Mouse (Mus musculus) limb, embryonic 14.5 days (tissue): ENCODE results near the gene Dnajb13. TPM values are rescaled to one million over a fixed set of nuclear protein-coding genes. Genes with fewer than 3 reads are reported as not detected.
A peak's percentile ranks its signal among the peaks of the same experiment; 100 is the strongest.

ENCODE experiments used
- ATAC-seq: fragments of 200-750 bp; cut with Nextera tagmentation; 2 replicates; pipeline ENCODE4 v1.8.0; 2017; ENCODE audit warnings: low read depth, moderate number of reproducible peaks, moderate TSS enrichment; ENCODE audit not compliant: low FRiP score
- DNase-seq: peaks from one replicate; pipeline ENCODE4 v3.0.0-alpha.2; 2015; ENCODE audit warnings: low spot score
- H3K27ac ChIP-seq: fragments of 300-500 bp; sonication (generic); replicated peaks from 2 replicates; pipeline ENCODE4 v1.5.1; 2014; ENCODE audit warnings: low read depth, mild to moderate bottlenecking, low read length, moderate library complexity, mixed read lengths
- H3K27me3 ChIP-seq: fragments of 300-500 bp; sonication (generic); 2 replicates; pipeline ENCODE4 v1.6.1; 2014; ENCODE audit warnings: low read length, mixed read lengths; ENCODE audit not compliant: control insufficient read depth, insufficient read depth
- H3K36me3 ChIP-seq: fragments of 300-500 bp; sonication (generic); 2 replicates; pipeline ENCODE4 v1.6.1; 2014; ENCODE audit warnings: mild to moderate bottlenecking, low read length, moderate library complexity, mixed read lengths; ENCODE audit not compliant: control insufficient read depth, insufficient read depth
- H3K4me1 ChIP-seq: fragments of 300-500 bp; sonication (generic); 2 replicates; pipeline ENCODE4 v1.6.1; 2014; ENCODE audit warnings: antibody characterized with exemption, low read length, mixed read lengths; ENCODE audit not compliant: control insufficient read depth, insufficient read depth
- H3K4me2 ChIP-seq: fragments of 300-500 bp; sonication (generic); replicated peaks from 2 replicates; pipeline ENCODE4 v1.6.1; 2014; ENCODE audit warnings: low read depth, mild to moderate bottlenecking, low read length, moderate library complexity; ENCODE audit not compliant: severe bottlenecking
- H3K4me3 ChIP-seq: fragments of 300-500 bp; sonication (generic); replicated peaks from 2 replicates; pipeline ENCODE4 v1.5.1; 2014; ENCODE audit warnings: low read length
- H3K9ac ChIP-seq: fragments of 300-500 bp; sonication (generic); 2 replicates; pipeline ENCODE4 v1.6.1; 2014; ENCODE audit warnings: mild to moderate bottlenecking, low read depth, low read length, moderate library complexity; ENCODE audit not compliant: severe bottlenecking
- H3K9me3 ChIP-seq: fragments of 300-500 bp; sonication (generic); 2 replicates; pipeline ENCODE4 v1.6.1; 2016; ENCODE audit warnings: low read length; ENCODE audit not compliant: control insufficient read depth
- POLR2A ChIP-seq: fragments of 200-500 bp; IDR thresholded peaks from 2 replicates; pipeline ENCODE4 v1.8.0; 2012; ENCODE audit warnings: inconsistent platforms, mild to moderate bottlenecking, moderate library complexity, borderline replicate concordance; ENCODE audit not compliant: insufficient read depth, insufficient read length; ENCODE audit errors: extremely low read depth
- WGBS: fragments of 180-500 bp; shearing (Covaris S2); extraction: QIAGEN DNeasy Blood & Tissue Kit; methylation state at CpG from one replicate; pipeline ENCODE4 v1.1.7; 2014; 5-methylcytosine and 5-hydroxymethylcytosine counted together
- polyA plus RNA-seq, 2 experiments: library from polyadenylated mRNA; depleted of rRNA in 1 of 2; stranded (reverse) in 1 of 2; unstranded in 1 of 2; fragments of >200 nt; fragmentation: Nextera tagmentation in 1 of 2; extraction: Ambion mirVana in 1 of 2; gene quantifications; 2 replicates each; pipeline versions ENCODE4 v1.2.1 to v1.2.3; 2012 to 2014

Dnajb13 gene
- polyA plus RNA-seq, 2 experiments = 0.14 TPM

DNA sequence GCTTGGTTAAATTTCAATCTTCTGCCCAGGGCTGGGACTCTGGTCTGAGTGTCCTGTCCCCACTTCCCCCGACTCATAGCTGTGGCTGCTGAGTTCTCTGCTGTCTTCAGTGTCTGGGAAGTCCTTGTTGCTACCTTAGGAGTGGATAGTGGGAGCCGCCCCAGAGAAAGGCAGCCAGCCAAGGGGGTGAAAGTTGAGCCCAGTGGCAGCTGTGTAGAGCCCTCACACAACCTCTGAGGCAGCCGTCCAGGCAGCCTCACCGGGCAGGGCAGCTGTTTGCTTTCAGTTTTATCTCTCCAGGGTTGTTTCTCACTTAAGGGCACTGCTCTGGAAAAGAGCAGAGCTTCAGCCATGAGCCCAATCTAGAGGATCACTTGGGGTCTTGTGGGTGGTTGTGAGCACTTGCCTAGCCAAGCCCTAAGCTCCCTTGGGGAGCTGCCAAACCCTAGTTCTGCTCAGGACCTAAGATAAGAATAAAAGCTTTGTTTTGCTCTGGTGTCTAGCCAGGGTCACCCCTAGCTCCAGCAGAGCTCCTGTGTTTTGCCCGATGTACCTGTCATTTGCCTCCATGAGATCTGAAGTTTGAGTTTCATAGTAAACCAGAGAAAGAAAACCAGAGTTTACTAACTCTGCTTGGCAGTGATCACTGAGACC, 49.0 kb downstream of the Dnajb13 start:
- Histone ChIP-seq H3K9ac (no peak overlapping the region), H3K27me3 (no peaks in the 10 kb centered on the region), H3K9me3 (no peaks in the 10 kb centered on the region), H3K36me3 (peaks cover 38% of the 10 kb centered on the region), H3K4me1 (no peaks in the 10 kb centered on the region), H3K27ac (0 out of 2 replicates have a peak overlapping the region, but pooled peaks have one; percentile 20), H3K4me2 (no peak overlapping the region), H3K4me3 (no peak overlapping the region)
- no peak for TF ChIP-seq POLR2A
- WGBS = 52% methylated on average over 5 of the region's 5 CpGs
- peak; percentile 63 for DNase-seq
- ATAC-seq = peak; percentile 85

DNA sequence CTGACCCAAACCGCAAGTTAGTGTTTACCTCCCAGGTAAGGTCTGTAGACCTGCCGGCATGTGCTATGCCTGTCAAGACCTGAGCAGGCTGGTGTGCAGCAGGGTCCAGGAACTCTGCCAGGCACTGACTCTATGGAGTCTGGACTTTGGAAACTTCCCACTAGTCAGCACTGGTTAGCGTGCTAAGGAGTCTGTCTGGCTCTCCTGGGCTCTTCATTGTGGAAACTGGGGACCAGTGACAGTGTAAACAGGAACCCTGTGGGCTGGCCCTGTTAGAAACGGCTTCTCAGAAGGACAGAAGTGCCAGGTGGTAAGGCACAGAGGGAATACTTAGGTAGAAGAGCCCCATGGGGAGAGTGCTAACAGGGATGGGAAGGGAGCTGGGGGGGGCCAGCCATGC, 49.5 kb downstream of the Dnajb13 start:
- Histone ChIP-seq H3K4me2 (no peak overlapping the region), H3K36me3 (peaks cover 39% of the 10 kb centered on the region), H3K27ac (0 out of 2 replicates have a peak overlapping the region, but pooled peaks have one; percentile 20)

DNA sequence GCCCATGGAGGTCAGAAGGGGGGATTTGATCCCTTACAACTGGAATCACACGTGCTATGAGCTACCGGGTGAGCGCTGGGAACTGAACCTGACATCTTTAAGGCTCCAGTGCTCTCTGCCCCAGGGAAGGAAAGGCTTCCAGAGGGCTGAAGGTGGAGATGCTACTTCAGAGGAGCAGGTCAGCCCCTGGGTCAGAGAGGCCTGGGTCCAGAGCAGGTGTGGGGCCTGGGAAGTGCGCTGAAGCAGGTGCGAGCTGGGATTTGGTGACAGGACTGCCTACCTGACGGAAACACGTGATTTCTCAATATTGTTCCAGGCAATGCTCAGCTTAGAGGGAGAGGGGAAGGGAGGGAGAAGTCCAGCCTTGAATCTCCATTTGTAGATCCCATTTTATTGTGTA, 50.5 kb downstream of the Dnajb13 start:
- Histone ChIP-seq H3K4me3 (no peak overlapping the region), H3K27ac (no peak overlapping the region), H3K27me3 (no peaks in the 10 kb centered on the region), H3K36me3 (peaks cover 45% of the 10 kb centered on the region), H3K9ac (no peak overlapping the region), H3K9me3 (no peaks in the 10 kb centered on the region), H3K4me1 (no peaks in the 10 kb centered on the region), H3K4me2 (no peak overlapping the region)
- no peak for ATAC-seq
- no peak for DNase-seq
- 87% methylated on average over 7 of the region's 7 CpGs for WGBS
- no peak for TF ChIP-seq POLR2A

More for the DNA sequence above, 49.5 kb downstream of the Dnajb13 start:
- no peak for TF ChIP-seq POLR2A
- Histone ChIP-seq H3K9ac (no peak overlapping the region), H3K4me3 (no peak overlapping the region), H3K27me3 (no peaks in the 10 kb centered on the region), H3K4me1 (no peaks in the 10 kb centered on the region), H3K9me3 (no peaks in the 10 kb centered on the region)
- 70% methylated on average over 4 of the region's 4 CpGs for WGBS
- ATAC-seq (no peak; the same call in 1 of the 2 replicates), DNase-seq (no peak)

DNA sequence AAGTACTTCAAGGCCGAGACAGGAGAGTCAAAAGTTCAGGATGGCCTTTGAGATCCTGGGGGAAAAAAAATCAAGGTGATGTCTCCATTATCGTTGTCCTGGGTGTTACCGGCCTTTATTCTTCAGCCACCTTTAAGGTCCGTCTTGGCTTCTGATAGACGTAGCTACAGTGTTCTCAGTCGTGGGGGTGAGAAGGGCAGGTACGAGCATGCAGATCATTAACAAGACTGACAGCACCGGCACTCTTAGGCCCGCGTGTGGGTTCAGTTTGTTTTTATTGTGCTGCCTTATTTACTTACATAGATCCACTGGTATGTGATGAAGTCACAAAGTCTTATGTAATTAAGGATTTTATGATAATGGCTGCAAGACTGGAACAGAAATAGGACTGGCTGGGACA, 51.0 kb downstream of the Dnajb13 start:
- 75% methylated on average over 10 of the region's 10 CpGs for WGBS
- ATAC-seq (no peak), DNase-seq (no peak)
- Histone ChIP-seq H3K4me3 (no peak overlapping the region), H3K36me3 (peaks cover 45% of the 10 kb centered on the region), H3K9me3 (no peaks in the 10 kb centered on the region), H3K4me1 (no peaks in the 10 kb centered on the region), H3K9ac (no peak overlapping the region), H3K4me2 (no peak overlapping the region), H3K27ac (no peak overlapping the region), H3K27me3 (no peaks in the 10 kb centered on the region)
- TF ChIP-seq POLR2A = no peak

DNA sequence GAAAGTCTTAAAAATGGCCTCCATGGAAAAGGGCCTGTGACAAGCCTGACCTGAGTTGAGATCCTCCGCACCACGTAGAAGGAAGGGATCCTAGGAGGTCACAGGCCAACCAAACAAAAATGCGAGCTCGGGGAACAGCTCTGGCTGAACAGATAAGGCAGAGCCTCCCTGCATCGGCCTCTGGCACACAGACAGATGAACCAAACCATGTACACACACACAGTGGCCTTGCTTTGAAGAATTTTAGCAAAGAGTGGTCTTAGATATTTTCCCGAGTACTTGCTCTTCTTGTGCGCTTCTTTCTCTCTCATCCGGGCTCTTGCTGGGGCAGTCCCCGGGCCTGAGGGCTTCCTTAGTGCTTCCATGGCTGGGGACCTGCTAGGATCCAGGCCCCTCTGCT, 51.6 kb downstream of the Dnajb13 start:
- Histone ChIP-seq H3K9ac (no peak overlapping the region), H3K4me2 (no peak overlapping the region), H3K36me3 (peaks cover 47% of the 10 kb centered on the region), H3K27me3 (no peaks in the 10 kb centered on the region), H3K27ac (no peak overlapping the region), H3K4me3 (no peak overlapping the region), H3K4me1 (no peaks in the 10 kb centered on the region), H3K9me3 (no peaks in the 10 kb centered on the region)
- DNase-seq (no peak), ATAC-seq (no peak)
- 78% methylated on average over 9 of the region's 9 CpGs for WGBS
- no peak for TF ChIP-seq POLR2A
